Mouse (Mus musculus): ENCODE measurements at regions not wholly inside any gene's neighbourhood (a gene's known extent, or its start where the extent isn't known, plus 50 kb on each side); places are given as distances from the start of the nearest gene placed in this dataset.
"Not testable (repeated sequence)": the region's sequence is repeated elsewhere in the genome, so short reads cannot be mapped to it uniquely, and the experiment has no call there.

- H3K27me3 ChIP-seq (ENCODE audit: control insufficient read depth, insufficient read depth, low read depth, low read length) = no peaks in the 10 kb centered on the region
- no peaks in the 10 kb centered on the region for H3K4me1 ChIP-seq (ENCODE audit: control insufficient read depth, insufficient read depth, low read length)
- no peak overlapping the region for H3K4me3 ChIP-seq (ENCODE audit: low read depth, low read length)
- ATAC-seq = no peak
- no peak overlapping the region for H3K4me2 ChIP-seq (ENCODE audit: low read length)
- H3K9me3 ChIP-seq (replicated peaks; ENCODE audit: control insufficient read depth, low read length, poor library complexity, severe bottlenecking) = no peaks in the 10 kb centered on the region
- no peak overlapping the region for H3K27ac ChIP-seq (ENCODE audit: low read length)
- 84% methylated on average over 11 of the region's 11 CpGs for WGBS
- H3K9ac ChIP-seq (ENCODE audit: low read depth, low read length) = no peak overlapping the region
- H3K36me3 ChIP-seq (ENCODE audit: control insufficient read depth, insufficient read depth, low read length) = no peaks in the 10 kb centered on the region
Observed at GRCm38 (mm10) chr15:96064499-96065217, 222.7 kb upstream of the Arid2 start.

DNA sequence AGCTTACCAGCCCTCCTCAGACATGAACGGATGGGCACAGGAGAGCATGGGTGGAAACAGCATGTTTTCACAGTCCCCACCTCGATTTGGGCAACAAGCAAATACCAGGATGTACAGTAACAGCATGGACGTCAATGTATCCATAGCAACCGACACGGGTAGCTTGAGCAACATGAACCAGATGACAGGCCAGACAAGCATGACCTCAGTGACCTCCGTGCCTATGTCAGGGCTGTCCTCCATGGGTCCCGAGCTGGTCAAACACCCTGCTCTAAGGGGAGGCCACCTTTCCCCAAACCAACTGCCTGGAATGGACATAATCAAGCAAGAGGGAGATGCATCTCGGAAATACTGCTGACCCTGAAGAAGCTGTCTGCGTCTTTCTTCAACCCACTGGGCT lies 211.7 kb upstream of the Arid2 start:
- no peak overlapping the region for H3K9ac ChIP-seq (ENCODE audit: low read depth, low read length)
- H3K4me1 ChIP-seq (ENCODE audit: control insufficient read depth, insufficient read depth, low read length) = no peaks in the 10 kb centered on the region
- H3K36me3 ChIP-seq (ENCODE audit: control insufficient read depth, insufficient read depth, low read length) = no peaks in the 10 kb centered on the region
- H3K9me3 ChIP-seq (replicated peaks; ENCODE audit: control insufficient read depth, low read length, poor library complexity, severe bottlenecking) = no peaks in the 10 kb centered on the region
- H3K27me3 ChIP-seq (ENCODE audit: control insufficient read depth, insufficient read depth, low read depth, low read length) = no peaks in the 10 kb centered on the region
- no peak for ATAC-seq
- WGBS = 85% methylated on average over 9 of the region's 9 CpGs
- no peak overlapping the region for H3K4me3 ChIP-seq (ENCODE audit: low read depth, low read length)
- H3K4me2 ChIP-seq (ENCODE audit: low read length) = no peak overlapping the region
- no peak overlapping the region for H3K27ac ChIP-seq (ENCODE audit: low read length)

DNA sequence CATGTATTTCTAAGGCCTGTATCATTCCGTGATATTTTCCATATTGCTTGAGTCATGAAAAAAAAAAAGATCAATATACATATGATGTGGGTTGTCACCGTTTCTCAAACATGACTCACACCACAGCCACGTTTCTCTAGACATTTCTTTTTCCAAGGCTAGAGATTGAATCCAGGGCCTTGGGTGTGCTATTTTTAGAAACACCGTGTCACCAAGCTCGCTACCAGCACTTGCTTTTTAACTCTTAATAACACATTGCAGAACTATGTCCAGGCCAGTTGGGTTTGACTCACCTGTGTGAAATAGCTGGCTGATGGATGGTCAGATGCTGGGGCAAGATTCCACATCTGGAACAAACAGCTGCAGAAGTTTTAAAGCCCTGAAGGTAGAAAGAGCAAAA lies 209.6 kb upstream of the Arid2 start:
- WGBS = 71% methylated on average over 5 of the region's 5 CpGs
- H3K9ac ChIP-seq (ENCODE audit: low read depth, low read length) = no peak overlapping the region
- no peak for ATAC-seq

GRCm38 (mm10) chr15:96078580-96078979 lies 208.7 kb upstream of the Arid2 start:
- no peak overlapping the region for H3K4me2 ChIP-seq (ENCODE audit: low read length)
- H3K27ac ChIP-seq (ENCODE audit: low read length) = no peak overlapping the region
- no peaks in the 10 kb centered on the region for H3K9me3 ChIP-seq (replicated peaks; ENCODE audit: control insufficient read depth, low read length, poor library complexity, severe bottlenecking)
- H3K36me3 ChIP-seq (ENCODE audit: control insufficient read depth, insufficient read depth, low read length) = no peaks in the 10 kb centered on the region
- H3K4me1 ChIP-seq (ENCODE audit: control insufficient read depth, insufficient read depth, low read length) = no peaks in the 10 kb centered on the region
- 49% methylated on average over 2 of the region's 2 CpGs for WGBS
- ATAC-seq = no peak
- H3K9ac ChIP-seq (ENCODE audit: low read depth, low read length) = no peak overlapping the region
- H3K27me3 ChIP-seq (ENCODE audit: control insufficient read depth, insufficient read depth, low read depth, low read length) = no peaks in the 10 kb centered on the region
- H3K4me3 ChIP-seq (ENCODE audit: low read depth, low read length) = no peak overlapping the region

More for the DNA sequence above, 209.6 kb upstream of the Arid2 start:
- no peaks in the 10 kb centered on the region for H3K4me1 ChIP-seq (ENCODE audit: control insufficient read depth, insufficient read depth, low read length)
- no peak overlapping the region for H3K4me3 ChIP-seq (ENCODE audit: low read depth, low read length)
- no peak overlapping the region for H3K4me2 ChIP-seq (ENCODE audit: low read length)
- no peaks in the 10 kb centered on the region for H3K9me3 ChIP-seq (replicated peaks; ENCODE audit: control insufficient read depth, low read length, poor library complexity, severe bottlenecking)
- H3K27me3 ChIP-seq (ENCODE audit: control insufficient read depth, insufficient read depth, low read depth, low read length) = no peaks in the 10 kb centered on the region
- H3K36me3 ChIP-seq (ENCODE audit: control insufficient read depth, insufficient read depth, low read length) = no peaks in the 10 kb centered on the region
- no peak overlapping the region for H3K27ac ChIP-seq (ENCODE audit: low read length)

GRCm38 (mm10) chr15:96089676-96090075 lies 197.6 kb upstream of the Arid2 start:
- no peaks in the 10 kb centered on the region for H3K27me3 ChIP-seq (ENCODE audit: control insufficient read depth, insufficient read depth, low read depth, low read length)
- ATAC-seq = no peak
- no peak overlapping the region for H3K4me3 ChIP-seq (ENCODE audit: low read depth, low read length)
- 94% methylated on average over 9 of the region's 9 CpGs for WGBS
- H3K4me1 ChIP-seq (ENCODE audit: control insufficient read depth, insufficient read depth, low read length) = no peaks in the 10 kb centered on the region
- no peak overlapping the region for H3K9ac ChIP-seq (ENCODE audit: low read depth, low read length)
- no peak overlapping the region for H3K27ac ChIP-seq (ENCODE audit: low read length)
- H3K4me2 ChIP-seq (ENCODE audit: low read length) = no peak overlapping the region
- no peaks in the 10 kb centered on the region for H3K9me3 ChIP-seq (replicated peaks; ENCODE audit: control insufficient read depth, low read length, poor library complexity, severe bottlenecking)
- H3K36me3 ChIP-seq (ENCODE audit: control insufficient read depth, insufficient read depth, low read length) = no peaks in the 10 kb centered on the region

DNA sequence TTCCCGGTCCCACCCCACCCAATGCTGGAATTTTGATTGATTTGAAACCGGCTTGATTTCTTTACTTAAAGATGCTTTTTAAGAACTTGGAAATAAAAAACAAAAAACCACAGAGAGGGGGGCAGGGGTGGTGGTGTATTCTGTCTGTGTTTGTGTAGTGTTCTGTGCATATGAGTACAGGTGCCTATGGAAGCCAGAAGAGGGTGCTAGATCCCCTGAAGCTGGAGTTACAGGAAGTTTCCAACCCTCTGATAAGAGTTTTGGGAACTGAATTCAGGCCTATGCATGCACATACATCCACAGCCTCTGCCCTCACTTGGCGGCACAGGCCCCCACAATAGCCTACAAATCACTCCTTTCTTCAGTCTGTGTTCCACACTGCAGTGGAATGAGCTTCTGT lies 190.9 kb upstream of the Arid2 start:
- Histone ChIP-seq H3K4me2 (ENCODE audit: low read length) (no peak overlapping the region), H3K9ac (ENCODE audit: low read depth, low read length) (no peak overlapping the region), H3K27me3 (ENCODE audit: control insufficient read depth, insufficient read depth, low read depth, low read length) (no peaks in the 10 kb centered on the region), H3K4me1 (ENCODE audit: control insufficient read depth, insufficient read depth, low read length) (no peaks in the 10 kb centered on the region), H3K27ac (ENCODE audit: low read length) (no peak overlapping the region), H3K9me3 (replicated peaks; ENCODE audit: control insufficient read depth, low read length, poor library complexity, severe bottlenecking) (no peaks in the 10 kb centered on the region), H3K36me3 (ENCODE audit: control insufficient read depth, insufficient read depth, low read length) (no peaks in the 10 kb centered on the region), H3K4me3 (ENCODE audit: low read depth, low read length) (no peak overlapping the region)
- no peak for ATAC-seq
- WGBS = 88% methylated on average over 3 of the region's 3 CpGs

- Histone ChIP-seq H3K4me1 (ENCODE audit: control insufficient read depth, insufficient read depth, low read length) (no peaks in the 10 kb centered on the region), H3K4me2 (ENCODE audit: low read length) (no peak overlapping the region), H3K4me3 (ENCODE audit: low read depth, low read length) (no peak overlapping the region), H3K27me3 (ENCODE audit: control insufficient read depth, insufficient read depth, low read depth, low read length) (no peaks in the 10 kb centered on the region), H3K36me3 (ENCODE audit: control insufficient read depth, insufficient read depth, low read length) (no peaks in the 10 kb centered on the region), H3K9ac (ENCODE audit: low read depth, low read length) (no peak overlapping the region), H3K27ac (ENCODE audit: low read length) (no peak overlapping the region), H3K9me3 (replicated peaks; ENCODE audit: control insufficient read depth, low read length, poor library complexity, severe bottlenecking) (no peaks in the 10 kb centered on the region)
- WGBS = 77% methylated on average over 5 of the region's 5 CpGs
- no peak for ATAC-seq
Observed at GRCm38 (mm10) chr15:96098821-96099220, 188.5 kb upstream of the Arid2 start.

DNA sequence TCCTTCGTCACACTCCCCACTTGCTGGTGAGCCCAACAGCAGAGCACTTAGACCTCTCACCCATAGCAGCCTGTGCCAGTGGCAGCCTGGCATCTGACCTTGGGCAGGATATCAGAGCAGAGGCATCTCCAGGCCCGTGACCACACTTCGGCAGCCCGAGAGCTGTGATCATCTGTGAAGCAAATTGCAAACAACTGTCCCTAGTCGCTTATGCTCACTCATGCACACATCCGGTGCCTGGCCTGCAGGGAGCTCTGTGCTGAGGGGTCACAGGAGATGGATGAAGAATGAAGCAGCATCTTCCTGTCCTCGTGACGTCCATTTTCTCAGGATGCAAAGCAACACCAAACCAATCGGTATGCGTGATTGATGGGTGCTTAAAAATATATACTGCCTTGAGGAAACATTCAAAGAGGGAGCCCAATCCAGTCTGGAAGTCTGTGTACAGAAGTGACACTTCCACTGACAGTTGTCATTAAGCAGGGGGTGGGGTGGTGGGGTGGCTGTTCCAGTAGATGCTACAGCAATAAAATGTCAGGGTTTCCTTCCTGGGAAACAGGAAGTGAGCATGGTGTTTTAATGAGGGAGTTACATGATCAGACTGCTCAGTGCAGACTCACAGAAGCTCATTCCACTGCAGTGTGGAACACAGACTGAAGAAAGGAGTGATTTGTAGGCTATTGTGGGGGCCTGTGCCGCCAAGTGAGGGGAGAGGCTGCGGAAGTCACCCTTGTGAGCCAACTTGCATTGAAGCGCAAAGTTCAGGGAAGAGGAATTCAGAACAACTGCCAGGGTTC lies 187.3 kb upstream of the Arid2 start:
- not testable (repeated sequence) for H3K27me3 ChIP-seq (ENCODE audit: control insufficient read depth, insufficient read depth, low read depth, low read length); ATAC-seq; H3K9me3 ChIP-seq (replicated peaks; ENCODE audit: control insufficient read depth, low read length, poor library complexity, severe bottlenecking); H3K36me3 ChIP-seq (ENCODE audit: control insufficient read depth, insufficient read depth, low read length); H3K4me3 ChIP-seq (ENCODE audit: low read depth, low read length); H3K4me2 ChIP-seq (ENCODE audit: low read length); H3K27ac ChIP-seq (ENCODE audit: low read length); H3K4me1 ChIP-seq (ENCODE audit: control insufficient read depth, insufficient read depth, low read length); H3K9ac ChIP-seq (ENCODE audit: low read depth, low read length)
- 87% methylated on average over 11 of the region's 13 CpGs for WGBS

DNA sequence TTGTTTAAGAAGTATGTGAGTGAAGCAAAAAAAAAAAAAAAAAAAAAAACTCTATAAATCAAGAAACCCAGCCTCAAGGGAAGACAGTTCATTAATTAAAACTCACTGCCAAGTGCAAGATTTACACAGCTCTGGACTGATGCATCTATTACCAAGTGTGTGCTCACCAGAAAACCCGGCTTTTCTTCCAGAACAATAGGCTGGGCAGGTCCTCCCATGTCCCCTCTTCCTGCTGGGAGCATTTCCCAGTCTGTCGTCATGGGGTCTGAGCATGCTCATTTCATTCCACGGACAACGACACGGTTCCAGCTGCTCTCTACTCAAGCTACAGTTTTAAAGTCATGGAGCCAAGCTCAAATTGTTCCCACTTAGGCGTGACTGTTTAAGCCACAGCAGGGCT lies 183.6 kb upstream of the Arid2 start:
- Histone ChIP-seq H3K9me3 (replicated peaks; ENCODE audit: control insufficient read depth, low read length, poor library complexity, severe bottlenecking) (no peaks in the 10 kb centered on the region), H3K36me3 (ENCODE audit: control insufficient read depth, insufficient read depth, low read length) (no peaks in the 10 kb centered on the region), H3K4me1 (ENCODE audit: control insufficient read depth, insufficient read depth, low read length) (0 out of 2 replicates have a peak, but pooled peaks cover 2% of the 10 kb centered on the region), H3K4me2 (ENCODE audit: low read length) (0 out of 2 replicates have a peak overlapping the region, but pooled peaks have one; percentile 5), H3K27me3 (ENCODE audit: control insufficient read depth, insufficient read depth, low read depth, low read length) (no peaks in the 10 kb centered on the region), H3K9ac (ENCODE audit: low read depth, low read length) (no peak overlapping the region), H3K27ac (ENCODE audit: low read length) (no peak overlapping the region), H3K4me3 (ENCODE audit: low read depth, low read length) (no peak overlapping the region)
- no peak for ATAC-seq
- 15% methylated on average over 6 of the region's 6 CpGs for WGBS

Data from midbrain, embryonic 16.5 days (tissue).